Comparison of ENCODE assay signal across 7 mouse cellular contexts in the genomic region with DNA sequence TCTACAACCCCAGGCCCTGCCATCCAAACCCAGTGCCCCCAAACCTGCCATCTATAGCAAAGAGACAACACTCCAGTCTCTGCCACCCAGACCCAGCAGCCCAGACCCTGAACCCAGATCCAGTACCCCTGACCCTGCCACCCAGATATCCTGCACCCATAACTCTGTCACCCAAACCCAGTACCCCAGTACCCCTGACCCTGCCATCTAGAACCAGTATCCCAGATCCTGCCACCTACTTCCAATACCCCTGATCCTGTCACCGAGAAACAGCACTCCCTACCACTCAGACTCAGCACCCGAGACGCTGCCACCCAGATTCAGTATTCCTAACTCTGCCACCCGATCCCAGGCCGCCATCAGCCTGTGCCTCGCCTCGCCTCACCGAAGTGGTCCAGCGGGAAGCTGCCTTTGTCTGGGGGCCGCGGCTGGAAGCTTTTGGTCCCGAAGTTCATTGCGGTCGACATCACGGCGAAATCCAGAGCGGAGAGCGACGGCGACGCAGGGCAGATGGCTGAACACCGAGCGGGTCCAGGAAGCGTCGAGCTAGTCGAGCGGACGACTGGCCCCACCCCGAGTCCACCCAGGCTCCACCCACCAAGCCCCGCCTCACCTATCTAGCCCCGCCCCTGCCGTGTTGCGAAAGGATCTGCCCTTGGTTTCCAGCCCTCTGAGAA. TPM values are rescaled to one million over a fixed set of nuclear protein-coding genes. Genes with fewer than 3 reads are reported as not detected.
DNase-seq lines count a peak whose midpoint lies in the region; ATAC-seq and TF ChIP-seq lines count a peak whose summit lies in the region.

No protein-coding gene starts in this region.

- no peaks in the 10 kb centered on the region for H3K4me1 ChIP-seq in embryonic facial prominence, embryonic 11.5 days (ENCODE audit: control insufficient read depth, insufficient read depth, low read length)
- peaks cover 19% of the 10 kb centered on the region for H3K4me1 ChIP-seq in limb, embryonic 12.5 days (replicated peaks)
- H3K4me1 ChIP-seq in midbrain, embryonic 15.5 days = peaks cover 21% of the 10 kb centered on the region
- H3K4me1 ChIP-seq in spleen, adult 2 months (ENCODE audit: control insufficient read depth, insufficient read depth, insufficient read length) = peaks cover 7% of the 10 kb centered on the region; the same call in 1 of the 2 replicates

- H3K9me3 ChIP-seq in embryonic facial prominence, embryonic 11.5 days (replicated peaks; ENCODE audit: control insufficient read depth, low read length) = no peaks in the 10 kb centered on the region
- H3K9me3 ChIP-seq in limb, embryonic 12.5 days = no peaks in the 10 kb centered on the region
- no peaks in the 10 kb centered on the region for H3K9me3 ChIP-seq in midbrain, embryonic 15.5 days

- H3K4me3 ChIP-seq in embryonic facial prominence, embryonic 11.5 days (ENCODE audit: low read depth, low read length) = peak overlapping the region; percentile 86
- peak overlapping the region; percentile 75 for H3K4me3 ChIP-seq in limb, embryonic 12.5 days (replicated peaks)
- peak overlapping the region; percentile 93 for H3K4me3 ChIP-seq in midbrain, embryonic 15.5 days
- H3K4me3 ChIP-seq in spleen, adult 2 months (ENCODE audit: extremely low read depth, insufficient read depth, insufficient read length) = peak overlapping the region; percentile 99

- H3K4me2 ChIP-seq in embryonic facial prominence, embryonic 11.5 days (ENCODE audit: low read depth, low read length) = peak overlapping the region; percentile 75
- H3K4me2 ChIP-seq in limb, embryonic 12.5 days = peak overlapping the region; percentile 97
- H3K4me2 ChIP-seq in midbrain, embryonic 15.5 days = peak overlapping the region; percentile 92

- TF ChIP-seq POLR2A in spleen, adult 2 months (IDR thresholded peaks at IDR 0.05; ENCODE audit: low read depth, low read length) = peak; percentile 51

- H3K36me3 ChIP-seq in embryonic facial prominence, embryonic 11.5 days (replicated peaks; ENCODE audit: control insufficient read depth, insufficient read depth, low read depth, low read length) = peaks cover 4% of the 10 kb centered on the region
- peaks cover 30% of the 10 kb centered on the region for H3K36me3 ChIP-seq in limb, embryonic 12.5 days
- peaks cover 17% of the 10 kb centered on the region for H3K36me3 ChIP-seq in midbrain, embryonic 15.5 days (replicated peaks)
- H3K36me3 ChIP-seq in spleen, adult 2 months (ENCODE audit: control insufficient read depth, insufficient read depth, low read length) = peaks cover 16% of the 10 kb centered on the region

- H3K9ac ChIP-seq in embryonic facial prominence, embryonic 11.5 days (replicated peaks; ENCODE audit: low read length) = peak overlapping the region; percentile 92
- peak overlapping the region; percentile 83 for H3K9ac ChIP-seq in limb, embryonic 12.5 days (replicated peaks)
- H3K9ac ChIP-seq in midbrain, embryonic 15.5 days = peak overlapping the region; percentile 96

- peak overlapping the region; percentile 62 for H3K27ac ChIP-seq in embryonic facial prominence, embryonic 11.5 days (replicated peaks; ENCODE audit: low read depth, low read length)
- peak overlapping the region; percentile 73 for H3K27ac ChIP-seq in limb, embryonic 12.5 days
- peak overlapping the region; percentile 83 for H3K27ac ChIP-seq in midbrain, embryonic 15.5 days
- peak overlapping the region; percentile 69 for H3K27ac ChIP-seq in spleen, adult 2 months (ENCODE audit: insufficient read depth, low read length)

- no peaks in the 10 kb centered on the region for H3K27me3 ChIP-seq in embryonic facial prominence, embryonic 11.5 days (ENCODE audit: control insufficient read depth, insufficient read depth, low read length)
- H3K27me3 ChIP-seq in limb, embryonic 12.5 days = no peaks in the 10 kb centered on the region; the same call in 1 of the 2 replicates
- no peaks in the 10 kb centered on the region for H3K27me3 ChIP-seq in midbrain, embryonic 15.5 days (replicated peaks)
- no peaks in the 10 kb centered on the region for H3K27me3 ChIP-seq in spleen, adult 2 months (ENCODE audit: control insufficient read depth, insufficient read depth, low read length)

- peak; percentile 99 for DNase-seq in adrenal gland, postnatal 14 days
- DNase-seq in embryonic facial prominence, embryonic 11.5 days (ENCODE audit: low spot score) = peak; percentile 96
- peak; percentile 99 for DNase-seq in heart, adult 11 months
- DNase-seq in kidney, adult 18-20 months = peak; percentile 97
- DNase-seq in spleen, adult 2 months (ENCODE audit: low read depth in 1 of 2, low spot score in 2 of 2) = peak; percentile 75 to 91

- ATAC-seq in embryonic facial prominence, embryonic 11.5 days (replicated peaks; ENCODE audit: insufficient number of reproducible peaks, low FRiP score, low TSS enrichment, low read depth) = peak; percentile 76
- peak; percentile 67 for ATAC-seq in limb, embryonic 12.5 days (ENCODE audit: insufficient number of reproducible peaks, insufficient read depth, low FRiP score, low TSS enrichment, low read depth)
- peak; percentile 93 for ATAC-seq in midbrain, embryonic 15.5 days (replicated peaks)

- TF ChIP-seq CTCF in spleen, adult 2 months (IDR thresholded peaks at IDR 0.05; ENCODE audit: extremely low read depth, insufficient read depth, insufficient read length, insufficient replicate concordance) = no peak

- 0% methylated on average over 33 of the region's 33 CpGs for WGBS in embryonic facial prominence, embryonic 11.5 days
- WGBS in limb, embryonic 12.5 days = under 1% methylated on average over 33 of the region's 33 CpGs
- under 1% methylated on average over 33 of the region's 33 CpGs for WGBS in midbrain, embryonic 15.5 days
- WGBS in spleen, adult 2 months = under 1% methylated on average over 33 of the region's 33 CpGs

RNA-seq across cellular contexts. Expression of a gene that starts 6.4 kb away (rescaled TPM):
- 68.3 and 74.0 TPM in 2 replicates for total RNA-seq in adrenal gland, postnatal 14 days (2021)
- polyA plus RNA-seq in embryonic facial prominence, embryonic 11.5 days (2014; fragmentation: Nextera tagmentation; extraction: Ambion mirVana) = 116 and 123 TPM in 2 replicates
- polyA plus RNA-seq in limb, embryonic 12.5 days (2016; fragmentation: Nextera tagmentation; extraction: Ambion mirVana) = 118 and 121 TPM in 2 replicates
- 106 and 108 TPM in 2 replicates for polyA plus RNA-seq in midbrain, embryonic 15.5 days (2015; fragmentation: Nextera tagmentation; extraction: Ambion mirVana)
- polyA plus RNA-seq in spleen, adult 2 months (2012; rRNA removed) = 27.2 and 36.2 TPM in 2 replicates

RNA-seq across cellular contexts. Expression of a gene that starts 7.6 kb away (rescaled TPM):
- not detected in 2 replicates for total RNA-seq in adrenal gland, postnatal 14 days (2021)
- polyA plus RNA-seq in embryonic facial prominence, embryonic 11.5 days (2014; fragmentation: Nextera tagmentation; extraction: Ambion mirVana) = 0.41 and 0.46 TPM in 2 replicates
- polyA plus RNA-seq in limb, embryonic 12.5 days (2016; fragmentation: Nextera tagmentation; extraction: Ambion mirVana) = 0.90 and 1.0 TPM in 2 replicates
- 0.46 TPM in 1 of 2 replicates, not detected in the other for polyA plus RNA-seq in midbrain, embryonic 15.5 days (2015; fragmentation: Nextera tagmentation; extraction: Ambion mirVana)
- polyA plus RNA-seq in spleen, adult 2 months (2012; rRNA removed) = not detected in 2 replicates

RNA-seq across cellular contexts. Expression of a gene that starts 19.4 kb away (rescaled TPM):
- total RNA-seq in adrenal gland, postnatal 14 days (2021) = 4.5 and 6.8 TPM in 2 replicates
- polyA plus RNA-seq in embryonic facial prominence, embryonic 11.5 days (2014; fragmentation: Nextera tagmentation; extraction: Ambion mirVana) = 1.6 and 1.7 TPM in 2 replicates
- 0.77 and 1.1 TPM in 2 replicates for polyA plus RNA-seq in limb, embryonic 12.5 days (2016; fragmentation: Nextera tagmentation; extraction: Ambion mirVana)
- 115 and 118 TPM in 2 replicates for polyA plus RNA-seq in midbrain, embryonic 15.5 days (2015; fragmentation: Nextera tagmentation; extraction: Ambion mirVana)
- 23.2 and 29.5 TPM in 2 replicates for polyA plus RNA-seq in spleen, adult 2 months (2012; rRNA removed)

RNA-seq across cellular contexts. Expression of a gene that starts 32.7 kb away (rescaled TPM):
- 12.1 and 14.8 TPM in 2 replicates for total RNA-seq in adrenal gland, postnatal 14 days (2021)
- polyA plus RNA-seq in embryonic facial prominence, embryonic 11.5 days (2014; fragmentation: Nextera tagmentation; extraction: Ambion mirVana) = 1.6 and 1.7 TPM in 2 replicates
- 1.7 and 2.3 TPM in 2 replicates for polyA plus RNA-seq in limb, embryonic 12.5 days (2016; fragmentation: Nextera tagmentation; extraction: Ambion mirVana)
- 2.5 and 2.7 TPM in 2 replicates for polyA plus RNA-seq in midbrain, embryonic 15.5 days (2015; fragmentation: Nextera tagmentation; extraction: Ambion mirVana)
- polyA plus RNA-seq in spleen, adult 2 months (2012; rRNA removed) = 32.2 and 36.3 TPM in 2 replicates

Comparison
In these comparisons a context has a peak if more than half of its experiments do, and no peak if none do; other contexts are left out.
1. Peak in every context shown above with its lines: DNase-seq, ATAC-seq, H3K4me3 ChIP-seq and H3K27ac ChIP-seq.